8 mouse cellular contexts compared by ENCODE assay signal in the genomic region with DNA sequence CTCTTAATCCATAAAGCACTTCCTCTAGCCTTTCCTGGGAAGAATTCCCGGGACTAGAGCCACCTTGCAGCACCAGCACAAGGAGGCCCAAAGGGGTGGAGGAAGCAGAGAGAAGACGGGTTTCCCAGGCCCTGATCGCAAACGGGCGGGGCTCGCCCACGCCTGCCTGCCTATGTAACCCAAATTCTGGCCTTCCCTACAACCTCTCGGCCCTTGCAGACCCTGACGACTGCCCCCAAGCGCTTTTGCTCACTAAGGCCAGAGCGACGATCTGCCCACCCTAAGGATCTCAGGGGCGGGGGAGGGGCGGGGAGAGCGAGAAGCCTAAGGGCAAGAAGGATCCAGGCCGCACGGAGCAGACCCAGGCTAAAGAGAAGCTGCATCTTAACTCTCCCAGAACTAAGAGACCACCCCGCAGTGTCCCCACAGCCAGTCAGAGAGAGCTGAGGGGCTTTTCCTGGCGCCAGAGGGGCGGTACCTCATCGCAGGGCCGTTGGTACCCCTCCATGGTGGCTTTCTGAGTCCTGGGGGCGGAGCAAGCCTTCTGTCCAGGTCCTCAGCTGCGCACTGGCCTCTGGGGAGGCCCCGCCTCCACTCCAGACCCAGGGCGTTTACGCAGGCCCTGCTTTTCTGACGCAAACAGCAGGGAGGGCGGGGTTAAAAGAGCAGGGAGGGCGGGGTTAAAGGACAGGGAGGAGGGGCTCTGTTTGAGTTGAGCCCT. TPM values are rescaled to one million over a fixed set of nuclear protein-coding genes. Genes with fewer than 3 reads are reported as not detected.
A peak's percentile ranks its signal among the peaks of the same experiment; 100 is the strongest.
DNase-seq lines count a peak whose midpoint lies in the region; ATAC-seq and TF ChIP-seq lines count a peak whose summit lies in the region.

Gene Dynlt3, minus strand, starts transcription at position 613 of the 721 bp plus-strand sequence.

- no peaks in the 10 kb centered on the region for H3K36me3 ChIP-seq in hindbrain, postnatal 0 days (ENCODE audit: insufficient read depth, low read length)

- DNase-seq in ZHBTc4 (ENCODE audit: low read depth, low spot score): peak; percentile 91
- peak; percentile 21 to 64 for DNase-seq in cerebellum, postnatal 4 days (ENCODE audit: low spot score in 2 of 2)
- peak; percentile 87 for DNase-seq in gastrocnemius, adult 2 months
- DNase-seq in hindbrain, postnatal 0 days (ENCODE audit: low spot score): peak; percentile 86
- peak; percentile 31 to 71 for DNase-seq in left cerebral cortex, adult 9 months (ENCODE audit: low spot score in 2 of 2)
- DNase-seq in right cerebral cortex, postnatal 14 days: peak; percentile 44
- peak; percentile 57 to 78 for DNase-seq in urinary bladder, postnatal 36 days (ENCODE audit: low spot score in 2 of 2)

- intact Hi-C loops in gastrocnemius, adult 2 months (cut with DNase I): no loop called here

- peak; percentile 99 for ATAC-seq in hindbrain, postnatal 0 days
- ATAC-seq in megakaryocyte progenitor cell, adult 5-6 weeks (replicated peaks; ENCODE audit: poor library complexity): peak; percentile 99

- H3K4me1 ChIP-seq in hindbrain, postnatal 0 days (ENCODE audit: insufficient read depth, low read length): no peaks in the 10 kb centered on the region

- H3K27ac ChIP-seq in gastrocnemius, adult 2 months: peak within 1 kb of the TSS; percentile 90
- peak within 1 kb of the TSS; percentile 78 for H3K27ac ChIP-seq in hindbrain, postnatal 0 days

- WGBS in hindbrain, postnatal 0 days: 26% methylated on average over 30 of the region's 30 CpGs

- H3K4me2 ChIP-seq in hindbrain, postnatal 0 days (ENCODE audit: low read depth, low read length): peak within 1 kb of the TSS; percentile 58

- H3K9ac ChIP-seq in hindbrain, postnatal 0 days (replicated peaks; ENCODE audit: low read length): peak within 1 kb of the TSS; percentile 65

- peak within 1 kb of the TSS; percentile 83 for H3K4me3 ChIP-seq in gastrocnemius, adult 2 months
- H3K4me3 ChIP-seq in hindbrain, postnatal 0 days (ENCODE audit: low read length): peak within 1 kb of the TSS; percentile 46

- no peaks in the 10 kb centered on the region for H3K9me3 ChIP-seq in hindbrain, postnatal 0 days (ENCODE audit: low read length)

- no peak for TF ChIP-seq CTCF in gastrocnemius, adult 2 months (IDR thresholded peaks at IDR 0.05)
- TF ChIP-seq CTCF in hindbrain, postnatal 0 days (IDR thresholded peaks at IDR 0.05; ENCODE audit: low read depth): 0 out of 2 replicates have a peak, but pooled peaks have one; percentile 5

- no peaks in the 10 kb centered on the region for H3K27me3 ChIP-seq in hindbrain, postnatal 0 days (ENCODE audit: insufficient read depth, low read length)

RNA-seq across cellular contexts. Expression of gene Dynlt3, which starts in this region (rescaled TPM):
- total RNA-seq in gastrocnemius, adult 2 months (2021): 10 to 100 TPM; 50.1 to 79.2 TPM
- total RNA-seq in hindbrain, postnatal 0 days (2014; rRNA removed): 32.1 and 40.7 TPM in 2 replicates
- polyA plus RNA-seq in hindbrain, postnatal 0 days (2015; fragmentation: Nextera tagmentation; extraction: Ambion mirVana): 71.6 and 74.9 TPM in 2 replicates
- total RNA-seq in megakaryocyte progenitor cell, adult 5-6 weeks (2015): 51.8 and 53.3 TPM in 2 replicates
- 71.8 and 77.1 TPM in 2 replicates for total RNA-seq in megakaryocyte progenitor cell, adult 5-6 weeks (2017)

Comparison
In these comparisons a context has a peak if more than half of its experiments do, and no peak if none do; other contexts are left out.
1. Peak in every context shown above with its lines: DNase-seq, ATAC-seq, H3K4me3 ChIP-seq and H3K27ac ChIP-seq.